Mouse (Mus musculus) olfactory bulb, adult 2 months (tissue): ENCODE results near the gene Ston2.

Source experiments
- CTCF ChIP-seq: fragments of 200-500 bp; IDR thresholded peaks from 2 replicates; pipeline ENCODE4 v1.5.1; 2012; ENCODE audit warnings: low read depth, mild to moderate bottlenecking, low read length, moderate library complexity; ENCODE audit not compliant: insufficient read depth
- POLR2A ChIP-seq: fragments of 200-500 bp; IDR thresholded peaks from 2 replicates; pipeline ENCODE4 v1.6.1; 2012; ENCODE audit warnings: mild to moderate bottlenecking, low read depth, low read length, moderate library complexity; ENCODE audit not compliant: insufficient read depth

GRCm38 (mm10) chr12:91711655-91712054 lies 76.5 kb downstream of the Ston2 start:
- TF ChIP-seq CTCF (no peak), POLR2A (no peak)
